Comparison of ENCODE assay signal across 8 mouse cellular contexts in the genomic region with DNA sequence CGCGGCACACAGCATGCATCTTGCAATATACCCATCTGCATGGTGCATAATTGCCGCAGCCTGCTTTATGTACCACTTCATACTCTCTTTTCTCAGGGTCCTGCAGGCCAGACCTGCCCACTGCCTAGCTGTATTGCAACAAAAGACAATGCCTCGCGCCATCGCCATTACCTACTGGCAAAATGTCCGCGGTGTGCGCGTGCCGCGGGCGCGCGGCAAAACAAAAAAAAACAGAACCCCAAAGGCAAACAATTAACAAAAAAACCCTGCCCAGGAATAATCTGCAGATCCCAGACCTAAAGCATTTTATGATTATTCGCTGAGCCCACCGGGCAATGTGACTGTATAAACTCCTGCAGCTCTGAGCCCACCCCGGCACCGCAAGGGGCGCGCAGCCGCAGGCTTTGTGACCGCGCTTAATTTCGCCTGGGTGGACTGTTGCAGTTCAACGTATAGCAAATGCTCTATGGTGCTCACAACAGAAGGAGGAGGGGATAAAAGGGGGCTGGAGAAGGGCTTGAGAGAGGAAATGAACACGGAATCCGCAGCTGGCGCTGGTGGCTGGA. TPM values are rescaled to one million over a fixed set of nuclear protein-coding genes. Genes with fewer than 3 reads are reported as not detected.
DNase-seq lines count a peak whose midpoint lies in the region; ATAC-seq and TF ChIP-seq lines count a peak whose summit lies in the region.

No protein-coding gene starts in this region.

- no peak for DNase-seq in heart, embryonic 10.5 days (ENCODE audit: low spot score)
- no peak for DNase-seq in heart, adult 11 months
- no peak for DNase-seq in forebrain, postnatal 0 days
- DNase-seq in adrenal gland, postnatal 14 days: no peak
- DNase-seq in layer of hippocampus, postnatal 14 days (ENCODE audit: low spot score in 2 of 2): no peak
- no peak for DNase-seq in spleen, adult 12 weeks (ENCODE audit: low spot score)

- peak overlapping the region; percentile 71 for H3K4me3 ChIP-seq in heart, embryonic 10.5 days
- H3K4me3 ChIP-seq in E14TG2a.4 (replicated peaks; ENCODE audit: low read length): peak overlapping the region; percentile 89
- peak overlapping the region; percentile 57 for H3K4me3 ChIP-seq in forebrain, postnatal 0 days (ENCODE audit: low read depth, low read length)

- peaks cover 17% of the 10 kb centered on the region; the same call in 1 of the 2 replicates for H3K36me3 ChIP-seq in heart, embryonic 10.5 days
- peaks cover 34% of the 10 kb centered on the region for H3K36me3 ChIP-seq in E14TG2a.4 (ENCODE audit: insufficient read depth, low read length)
- no peaks in the 10 kb centered on the region for H3K36me3 ChIP-seq in forebrain, postnatal 0 days (ENCODE audit: insufficient read depth)

- peak overlapping the region; percentile 54 for H3K4me2 ChIP-seq in forebrain, postnatal 0 days (ENCODE audit: low read depth)

- ATAC-seq in forebrain, postnatal 0 days: no peak
- peak; percentile 11; the same call in 1 of the 2 replicates for ATAC-seq in megakaryocyte progenitor cell, adult 5-6 weeks (replicated peaks; ENCODE audit: poor library complexity)

- no peak overlapping the region for H3K9ac ChIP-seq in forebrain, postnatal 0 days

- TF ChIP-seq CTCF in E14TG2a.4 (conservative IDR thresholded peaks at IDR 0.05; ENCODE audit: low read length): no peak
- peak; percentile 11; the same call in 1 of the 2 replicates for TF ChIP-seq CTCF in forebrain, postnatal 0 days (IDR thresholded peaks at IDR 0.05; ENCODE audit: low read depth)

- peaks cover 55% of the 10 kb centered on the region for H3K9me3 ChIP-seq in heart, embryonic 10.5 days
- peaks cover 91% of the 10 kb centered on the region for H3K9me3 ChIP-seq in E14TG2a.4 (ENCODE audit: low read length)
- peaks cover 27% of the 10 kb centered on the region; the same call in 1 of the 2 replicates for H3K9me3 ChIP-seq in forebrain, postnatal 0 days (ENCODE audit: low read length)

- peaks cover 40% of the 10 kb centered on the region for H3K4me1 ChIP-seq in heart, embryonic 10.5 days
- peaks cover 47% of the 10 kb centered on the region for H3K4me1 ChIP-seq in E14TG2a.4 (replicated peaks; ENCODE audit: low read depth, low read length)
- 0 out of 2 replicates have a peak, but pooled peaks cover 3% of the 10 kb centered on the region for H3K4me1 ChIP-seq in forebrain, postnatal 0 days (ENCODE audit: insufficient read depth)

- WGBS in heart, embryonic 10.5 days: 55% methylated on average over 29 of the region's 29 CpGs
- WGBS in forebrain, postnatal 0 days: 43% methylated on average over 29 of the region's 29 CpGs

- peak overlapping the region; percentile 93 for H3K27ac ChIP-seq in heart, embryonic 10.5 days
- H3K27ac ChIP-seq in forebrain, postnatal 0 days (ENCODE audit: low read depth, low read length): no peak overlapping the region

- peaks cover 29% of the 10 kb centered on the region for H3K27me3 ChIP-seq in heart, embryonic 10.5 days (ENCODE audit: insufficient read depth, poor library complexity, severe bottlenecking)
- H3K27me3 ChIP-seq in E14TG2a.4 (ENCODE audit: insufficient read depth, low read length): peaks cover 41% of the 10 kb centered on the region
- peaks cover 11% of the 10 kb centered on the region for H3K27me3 ChIP-seq in forebrain, postnatal 0 days (ENCODE audit: insufficient read depth, low read length)

RNA-seq across cellular contexts. Expression of gene Gnas, which starts 11.9 kb away (rescaled TPM):
- 964 and 1,128 TPM in 2 replicates for polyA plus RNA-seq in heart, embryonic 10.5 days (2016; fragmentation: Nextera tagmentation; extraction: Ambion mirVana)
- 1,201 and 1,512 TPM in 2 replicates for total RNA-seq in forebrain, postnatal 0 days (2014; rRNA removed)
- polyA plus RNA-seq in forebrain, postnatal 0 days (2015; fragmentation: Nextera tagmentation; extraction: Ambion mirVana): 1,404 and 1,604 TPM in 2 replicates
- total RNA-seq in megakaryocyte progenitor cell, adult 5-6 weeks (2015): 564 and 566 TPM in 2 replicates
- total RNA-seq in megakaryocyte progenitor cell, adult 5-6 weeks (2017): 218 and 221 TPM in 2 replicates
- 4,967 and 5,329 TPM in 2 replicates for total RNA-seq in adrenal gland, postnatal 14 days (2021)
- 1,000 to 10,000 TPM; 1,917 to 1,971 TPM for total RNA-seq in layer of hippocampus, postnatal 14 days (2021)

RNA-seq across cellular contexts. Expression of gene Gm20721, which starts 50.5 kb away (rescaled TPM):
- 7.1 and 20.6 TPM in 2 replicates for polyA plus RNA-seq in heart, embryonic 10.5 days (2016; fragmentation: Nextera tagmentation; extraction: Ambion mirVana)
- total RNA-seq in forebrain, postnatal 0 days (2014; rRNA removed): not detected in 2 replicates
- polyA plus RNA-seq in forebrain, postnatal 0 days (2015; fragmentation: Nextera tagmentation; extraction: Ambion mirVana): 8.6 and 10.5 TPM in 2 replicates
- 0.12 TPM in 1 of 2 replicates, not detected in the other for total RNA-seq in megakaryocyte progenitor cell, adult 5-6 weeks (2015)
- 3.1 and 3.3 TPM in 2 replicates for total RNA-seq in megakaryocyte progenitor cell, adult 5-6 weeks (2017)
- 4.6 and 5.4 TPM in 2 replicates for total RNA-seq in adrenal gland, postnatal 14 days (2021)
- 1 to 10 TPM; 2.6 to 2.8 TPM for total RNA-seq in layer of hippocampus, postnatal 14 days (2021)
